Mouse (Mus musculus): Measurements from ENCODE around the gene Tas2r134.

GRCm38 (mm10) chr2:51610897-51611296 is 16.4 kb upstream of the Tas2r134 start:
- no peak for TF ChIP-seq GATA1 (IDR thresholded peaks at IDR 0.05; ENCODE audit: borderline replicate concordance, low read length)
- TF ChIP-seq FLI1 (IDR thresholded peaks at IDR 0.05; ENCODE audit: low read length), result no peak
